ENCODE assay signal across 11 mouse cellular contexts in the genomic region with DNA sequence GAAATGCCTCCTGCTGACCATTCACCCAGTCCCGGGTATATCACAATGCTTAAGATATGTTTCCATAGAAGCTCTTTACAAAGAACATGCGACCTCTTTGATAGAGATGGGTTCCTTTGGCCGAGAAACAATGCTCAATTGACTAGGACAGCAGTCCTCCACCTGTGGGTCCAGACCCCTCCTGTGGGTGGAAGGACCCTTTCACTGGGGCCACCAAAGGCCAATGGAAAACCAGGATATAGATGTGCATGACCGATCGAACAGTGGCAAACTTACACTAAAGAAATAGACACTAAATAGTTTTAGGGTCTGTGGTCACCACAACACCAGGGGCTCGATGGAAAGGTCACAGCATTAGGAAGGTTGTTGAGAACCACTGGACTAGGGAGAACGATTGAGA. TPM values are rescaled to one million over a fixed set of nuclear protein-coding genes. Genes with fewer than 3 reads are reported as not detected.
DNase-seq lines count a peak whose midpoint lies in the region.
"Had no signal": no experiment of that assay in that cellular context is flagged by ENCODE, and none has a peak within 500 bp of the region (broad histone marks: within the 10 kb centered on the region; RNA-seq: fewer than 3 reads in every experiment).

No protein-coding gene starts in this region.

- intact Hi-C loops in left cerebral cortex, postnatal 36 days (cut with DNase I): no loop called here

- peak; percentile 14 to 32 for DNase-seq in frontal cortex, postnatal 10 days (ENCODE audit: low spot score in 2 of 2)
- DNase-seq in frontal cortex, postnatal 36 days (ENCODE audit: low spot score in 2 of 2): no peak
- peak; percentile 20 to 25 for DNase-seq in layer of hippocampus, adult 8-10 months (ENCODE audit: low spot score in 2 of 2)
- no peak for DNase-seq in layer of hippocampus, adult 9-11 months
- DNase-seq in right cerebral cortex, postnatal 4 days: peak; percentile 3
- no peak for DNase-seq in right cerebral cortex, postnatal 14 days
- DNase-seq in left cerebral cortex, postnatal 36 days (ENCODE audit: low spot score in 2 of 2): peak; percentile 6 to 7
- no peak for DNase-seq in liver
- DNase-seq: B cell, adult 2 months; forebrain, postnatal 0 days; heart, postnatal 36 days had no signal

RNA-seq across cellular contexts. Expression of gene Ezh2, which starts 53.2 kb away (rescaled TPM):
- 10 to 100 TPM; 11.9 to 17.5 (median 12.8) TPM for total RNA-seq in layer of hippocampus, adult 8-10 months (2022)
- 10 to 100 TPM; 12.8 to 13.7 TPM for total RNA-seq in left cerebral cortex, postnatal 36 days (2021)

Comparison
In these comparisons a context has a peak if more than half of its experiments do, and no peak if none do; other contexts are left out.
1. DNase-seq: peak in frontal cortex, postnatal 10 days (2 of 2), layer of hippocampus, adult 8-10 months (2 of 2), right cerebral cortex, postnatal 4 days (single experiment) and left cerebral cortex, postnatal 36 days (2 of 2); none in frontal cortex, postnatal 36 days (0 of 2), layer of hippocampus, adult 9-11 months (single experiment), right cerebral cortex, postnatal 14 days (single experiment) and liver (single experiment).